Mouse (Mus musculus) testis, adult 2 months (tissue): ENCODE measurements around the gene Celsr1. TPM values are rescaled to one million over a fixed set of nuclear protein-coding genes. Genes with fewer than 3 reads are reported as not detected.

Source experiments
- H3K27ac ChIP-seq: fragments of 200-500 bp; 2 replicates; pipeline ENCODE4 v1.5.1; 2012; ENCODE audit warnings: low read depth, low read length; ENCODE audit not compliant: control insufficient read depth, insufficient read depth
- H3K27me3 ChIP-seq: fragments of 200-500 bp; 2 replicates; pipeline ENCODE4 v1.6.1; 2012; ENCODE audit warnings: mild to moderate bottlenecking, low read length, moderate library complexity; ENCODE audit not compliant: control insufficient read depth, insufficient read depth
- H3K36me3 ChIP-seq: fragments of 200-500 bp; 2 replicates; pipeline ENCODE4 v1.6.1; 2012; ENCODE audit warnings: mild to moderate bottlenecking, low read length; ENCODE audit not compliant: control insufficient read depth, insufficient read depth
- H3K4me1 ChIP-seq: fragments of 200-500 bp; 2 replicates; pipeline ENCODE4 v1.6.1; 2012; ENCODE audit warnings: low read length; ENCODE audit not compliant: control insufficient read depth, insufficient read depth
- H3K4me3 ChIP-seq: fragments of 200-500 bp; 2 replicates; pipeline ENCODE4 v1.5.1; 2012; ENCODE audit warnings: low read depth, mild to moderate bottlenecking, low read length, moderate library complexity, mixed read lengths; ENCODE audit not compliant: control insufficient read depth
- CTCF ChIP-seq: fragments of 200-500 bp; IDR thresholded peaks from 2 replicates; pipeline ENCODE4 v1.5.1; 2012; ENCODE audit warnings: low read depth, mild to moderate bottlenecking, inconsistent platforms, low read length, moderate library complexity; ENCODE audit not compliant: control insufficient read depth, insufficient read depth, insufficient replicate concordance
- POLR2A ChIP-seq: fragments of 200-500 bp; IDR thresholded peaks from 2 replicates; pipeline ENCODE4 v1.6.1; 2012; ENCODE audit warnings: low read depth, mild to moderate bottlenecking, inconsistent platforms, low read length, moderate library complexity; ENCODE audit not compliant: control insufficient read depth
- polyA plus RNA-seq: library from polyadenylated mRNA; depleted of rRNA; stranded (reverse); fragments of >200 nt; gene quantifications from 2 replicates; pipeline ENCODE4 v1.2.3, GENCODE M21; 2012

The Celsr1 gene
- polyA plus RNA-seq, 1 experiment = 0.15 TPM

DNA sequence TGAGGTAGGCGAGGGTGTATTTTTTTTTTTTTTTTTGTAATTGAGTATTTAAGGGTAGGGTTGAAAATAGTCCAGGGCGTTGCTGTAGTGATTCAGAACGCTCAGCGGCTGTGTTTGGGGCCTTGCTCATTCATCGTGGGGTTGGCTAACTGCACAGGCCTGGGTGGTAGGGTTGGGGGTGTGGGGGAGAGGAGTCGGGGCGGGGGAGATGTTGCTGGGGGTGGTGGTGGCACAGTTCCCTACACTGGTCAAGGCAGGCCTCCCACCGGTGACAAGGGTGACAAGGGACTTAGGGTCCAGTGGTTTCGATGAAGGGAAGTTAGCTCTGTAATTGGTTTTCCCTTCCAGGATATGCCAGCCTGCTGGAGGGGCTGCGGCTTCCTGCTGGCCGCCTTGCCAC lies 36.8 kb upstream of the Celsr1 start:
- TF ChIP-seq POLR2A (no peak), CTCF (no peak)
- Histone ChIP-seq H3K4me3 (no peak overlapping the region), H3K4me1 (no peaks in the 10 kb centered on the region), H3K36me3 (no peaks in the 10 kb centered on the region), H3K27me3 (no peaks in the 10 kb centered on the region), H3K27ac (no peak overlapping the region)

- no peaks in the 10 kb centered on the region for H3K36me3 ChIP-seq
- no peak overlapping the region for H3K27ac ChIP-seq
- no peak overlapping the region for H3K4me3 ChIP-seq
- no peak for TF ChIP-seq CTCF
- no peak for TF ChIP-seq POLR2A
- H3K4me1 ChIP-seq = no peaks in the 10 kb centered on the region
- no peaks in the 10 kb centered on the region for H3K27me3 ChIP-seq
Observed at GRCm38 (mm10) chr15:86069011-86069791, 35.6 kb upstream of the Celsr1 start.

- H3K4me3 ChIP-seq = no peak overlapping the region
- no peaks in the 10 kb centered on the region for H3K36me3 ChIP-seq
- H3K27me3 ChIP-seq = no peaks in the 10 kb centered on the region
- no peaks in the 10 kb centered on the region for H3K4me1 ChIP-seq
- TF ChIP-seq CTCF = no peak
- TF ChIP-seq POLR2A = no peak
- no peak overlapping the region for H3K27ac ChIP-seq
Observed at GRCm38 (mm10) chr15:86067941-86068495, 34.4 kb upstream of the Celsr1 start.

DNA sequence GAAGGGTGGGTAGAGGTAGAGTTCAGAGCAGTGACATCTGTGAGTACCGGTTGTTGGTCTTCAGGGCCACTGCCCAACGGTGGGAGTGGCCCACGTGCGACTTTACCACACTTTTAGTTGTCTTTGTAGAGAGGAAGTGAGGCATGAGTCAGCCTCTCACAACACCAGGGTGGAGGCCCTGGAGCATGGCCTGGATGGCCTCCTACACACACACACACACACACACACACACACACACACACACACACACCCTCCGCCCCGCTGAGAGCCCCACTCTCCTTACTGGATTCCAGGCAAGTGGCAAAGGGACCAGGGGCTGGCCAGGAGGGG lies 34.0 kb upstream of the Celsr1 start:
- Histone ChIP-seq H3K36me3 (no peaks in the 10 kb centered on the region), H3K4me1 (no peaks in the 10 kb centered on the region), H3K27ac (no peak overlapping the region), H3K4me3 (no peak overlapping the region), H3K27me3 (no peaks in the 10 kb centered on the region)
- TF ChIP-seq POLR2A = no peak
- no peak for TF ChIP-seq CTCF

DNA sequence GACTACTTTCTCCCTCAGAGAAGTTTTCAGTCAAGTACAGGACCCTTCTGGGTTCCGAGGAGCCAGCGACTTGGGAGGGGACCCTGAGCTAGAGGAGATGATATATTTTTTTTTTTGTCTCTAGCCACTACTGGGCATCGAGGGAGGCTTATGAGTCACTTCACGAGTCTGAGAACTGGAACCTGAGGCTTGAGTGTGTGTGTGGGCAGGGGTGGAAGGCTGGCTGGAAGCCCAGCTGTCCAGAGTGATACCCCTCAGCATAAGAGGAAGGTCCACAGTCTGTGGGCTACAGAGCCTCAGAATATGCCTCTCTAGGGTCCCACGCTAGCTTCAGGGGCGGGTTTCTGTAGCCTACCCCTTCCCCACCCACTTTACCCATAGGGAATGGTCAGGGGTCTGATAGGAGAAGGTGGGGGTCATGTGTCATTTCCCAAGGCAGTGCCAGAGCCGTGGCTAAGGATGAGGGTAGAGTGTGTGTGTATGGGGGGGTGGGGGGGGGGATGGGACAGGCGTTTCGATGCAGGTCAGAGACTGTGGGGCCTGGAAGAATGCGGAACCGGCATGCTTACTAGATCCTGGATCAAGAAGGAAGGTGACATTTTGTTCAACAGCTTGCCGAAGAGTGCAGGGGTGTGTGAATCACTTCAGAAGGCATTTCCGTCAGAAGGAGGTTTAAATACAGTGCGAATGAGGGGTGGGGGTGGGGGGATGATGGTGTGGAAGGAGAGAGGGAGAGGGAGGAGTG lies 33.4 kb upstream of the Celsr1 start:
- H3K27ac ChIP-seq = no peak overlapping the region
- no peaks in the 10 kb centered on the region for H3K36me3 ChIP-seq
- H3K27me3 ChIP-seq = no peaks in the 10 kb centered on the region
- TF ChIP-seq POLR2A = no peak
- TF ChIP-seq CTCF = no peak
- no peaks in the 10 kb centered on the region for H3K4me1 ChIP-seq
- no peak overlapping the region for H3K4me3 ChIP-seq

- no peaks in the 10 kb centered on the region for H3K4me1 ChIP-seq
- TF ChIP-seq CTCF (no peak), POLR2A (no peak)
- H3K27ac ChIP-seq = no peak overlapping the region
- H3K4me3 ChIP-seq = no peak overlapping the region
- no peaks in the 10 kb centered on the region for H3K36me3 ChIP-seq
- no peaks in the 10 kb centered on the region for H3K27me3 ChIP-seq
Observed at GRCm38 (mm10) chr15:86065367-86065766, 31.8 kb upstream of the Celsr1 start.

- Histone ChIP-seq H3K27me3 (no peaks in the 10 kb centered on the region), H3K36me3 (no peaks in the 10 kb centered on the region), H3K4me1 (no peaks in the 10 kb centered on the region), H3K27ac (no peak overlapping the region), H3K4me3 (no peak overlapping the region)
- TF ChIP-seq POLR2A (no peak), CTCF (no peak)
Observed at GRCm38 (mm10) chr15:86064850-86065229, 31.3 kb upstream of the Celsr1 start.
